Mouse (Mus musculus): ENCODE results near the gene Kdelc2. TPM values are rescaled to one million over a fixed set of nuclear protein-coding genes. Genes with fewer than 3 reads are reported as not detected.

Gene Kdelc2
- total and polyA plus RNA-seq, 2 experiments from 2014 or later: 5.5 to 8.1 TPM

GRCm38 (mm10) chr9:53381113-53381615 lies 2.7 kb upstream of the Kdelc2 start:
- H3K27ac ChIP-seq: no peak overlapping the region
- no peak for ATAC-seq

GRCm38 (mm10) chr9:53384873-53385272 lies 1.0 kb downstream of the Kdelc2 start:
- 9% methylated on average over 8 of the region's 8 CpGs for WGBS
- Histone ChIP-seq H3K9ac (replicated peaks; ENCODE audit: low read length) (peak overlapping the region; percentile 88), H3K4me2 (ENCODE audit: low read depth, low read length) (peak overlapping the region; percentile 97)

More at GRCm38 (mm10) chr9:53381113-53381615, 2.7 kb upstream of the Kdelc2 start:
- 0 out of 2 replicates have a peak, but pooled peaks have one; percentile 5 for TF ChIP-seq CTCF (IDR thresholded peaks at IDR 0.05; ENCODE audit: low read depth)
- no peaks in the 10 kb centered on the region for H3K36me3 ChIP-seq (ENCODE audit: insufficient read depth, low read length)
- H3K4me1 ChIP-seq (ENCODE audit: insufficient read depth, low read length): no peaks in the 10 kb centered on the region
- H3K27me3 ChIP-seq (ENCODE audit: insufficient read depth, low read length): no peaks in the 10 kb centered on the region
- 83% methylated on average over 5 of the region's 5 CpGs for WGBS
- no peak overlapping the region for H3K9ac ChIP-seq (replicated peaks; ENCODE audit: low read length)
- DNase-seq (ENCODE audit: low spot score): no peak
- H3K4me2 ChIP-seq (ENCODE audit: low read depth, low read length): no peak overlapping the region
- no peaks in the 10 kb centered on the region for H3K9me3 ChIP-seq (ENCODE audit: low read length)
- H3K4me3 ChIP-seq (ENCODE audit: low read length): no peak overlapping the region

GRCm38 (mm10) chr9:53387431-53387830 lies 3.6 kb downstream of the Kdelc2 start:
- H3K4me3 ChIP-seq (ENCODE audit: low read length): no peak overlapping the region
- no peak for DNase-seq (ENCODE audit: low spot score)
- WGBS: 68% methylated on average over 2 of the region's 2 CpGs

More at GRCm38 (mm10) chr9:53384873-53385272, 1.0 kb downstream of the Kdelc2 start:
- no peaks in the 10 kb centered on the region for H3K36me3 ChIP-seq (ENCODE audit: insufficient read depth, low read length)
- TF ChIP-seq CTCF (IDR thresholded peaks at IDR 0.05; ENCODE audit: low read depth): no peak
- H3K9me3 ChIP-seq (ENCODE audit: low read length): no peaks in the 10 kb centered on the region
- peak overlapping the region; percentile 94 for H3K27ac ChIP-seq
- peak overlapping the region; percentile 71 for H3K4me3 ChIP-seq (ENCODE audit: low read length)
- peak; percentile 58; the same call in 1 of the 2 replicates for ATAC-seq
- no peaks in the 10 kb centered on the region for H3K27me3 ChIP-seq (ENCODE audit: insufficient read depth, low read length)
- DNase-seq (ENCODE audit: low spot score): peak; percentile 53
- no peaks in the 10 kb centered on the region for H3K4me1 ChIP-seq (ENCODE audit: insufficient read depth, low read length)

GRCm38 (mm10) chr9:53389109-53389508 lies 5.3 kb downstream of the Kdelc2 start:
- TF ChIP-seq CTCF (IDR thresholded peaks at IDR 0.05; ENCODE audit: low read depth): no peak
- Histone ChIP-seq H3K4me3 (ENCODE audit: low read length) (no peak overlapping the region), H3K36me3 (ENCODE audit: insufficient read depth, low read length) (no peaks in the 10 kb centered on the region), H3K27me3 (ENCODE audit: insufficient read depth, low read length) (no peaks in the 10 kb centered on the region), H3K4me2 (ENCODE audit: low read depth, low read length) (no peak overlapping the region), H3K9ac (replicated peaks; ENCODE audit: low read length) (no peak overlapping the region), H3K27ac (no peak overlapping the region), H3K9me3 (ENCODE audit: low read length) (no peaks in the 10 kb centered on the region), H3K4me1 (ENCODE audit: insufficient read depth, low read length) (no peaks in the 10 kb centered on the region)
- WGBS: 69% methylated on average over 3 of the region's 3 CpGs
- DNase-seq (ENCODE audit: low spot score) (no peak), ATAC-seq (no peak)

More at GRCm38 (mm10) chr9:53387431-53387830, 3.6 kb downstream of the Kdelc2 start:
- Histone ChIP-seq H3K9ac (replicated peaks; ENCODE audit: low read length) (no peak overlapping the region), H3K27ac (no peak overlapping the region), H3K27me3 (ENCODE audit: insufficient read depth, low read length) (no peaks in the 10 kb centered on the region), H3K4me1 (ENCODE audit: insufficient read depth, low read length) (no peaks in the 10 kb centered on the region), H3K36me3 (ENCODE audit: insufficient read depth, low read length) (no peaks in the 10 kb centered on the region), H3K9me3 (ENCODE audit: low read length) (no peaks in the 10 kb centered on the region), H3K4me2 (ENCODE audit: low read depth, low read length) (no peak overlapping the region)
- no peak for TF ChIP-seq CTCF (IDR thresholded peaks at IDR 0.05; ENCODE audit: low read depth)
- ATAC-seq: no peak

- no peak overlapping the region for H3K4me3 ChIP-seq (ENCODE audit: low read length)
- DNase-seq (ENCODE audit: low spot score): no peak
- no peaks in the 10 kb centered on the region for H3K27me3 ChIP-seq (ENCODE audit: insufficient read depth, low read length)
- H3K9ac ChIP-seq (replicated peaks; ENCODE audit: low read length): no peak overlapping the region
- no peak overlapping the region for H3K4me2 ChIP-seq (ENCODE audit: low read depth, low read length)
- no peaks in the 10 kb centered on the region for H3K36me3 ChIP-seq (ENCODE audit: insufficient read depth, low read length)
- no peak for TF ChIP-seq CTCF (IDR thresholded peaks at IDR 0.05; ENCODE audit: low read depth)
- no peak for ATAC-seq
- H3K27ac ChIP-seq: no peak overlapping the region
- H3K4me1 ChIP-seq (ENCODE audit: insufficient read depth, low read length): no peaks in the 10 kb centered on the region
- 83% methylated on average over 7 of the region's 7 CpGs for WGBS
- no peaks in the 10 kb centered on the region for H3K9me3 ChIP-seq (ENCODE audit: low read length)
Measured at GRCm38 (mm10) chr9:53390136-53390535, 6.3 kb downstream of the Kdelc2 start.

GRCm38 (mm10) chr9:53397685-53398387 lies 14.0 kb downstream of the Kdelc2 start:
- no peaks in the 10 kb centered on the region for H3K36me3 ChIP-seq (ENCODE audit: insufficient read depth, low read length)
- H3K4me1 ChIP-seq (ENCODE audit: insufficient read depth, low read length): 0 out of 2 replicates have a peak, but pooled peaks cover 5% of the 10 kb centered on the region
- no peak for DNase-seq (ENCODE audit: low spot score)
- H3K27me3 ChIP-seq (ENCODE audit: insufficient read depth, low read length): no peaks in the 10 kb centered on the region
- H3K27ac ChIP-seq: no peak overlapping the region
- WGBS: 88% methylated on average over 13 of the region's 13 CpGs
- no peak for TF ChIP-seq CTCF (IDR thresholded peaks at IDR 0.05; ENCODE audit: low read depth)
- no peak for ATAC-seq
- H3K4me2 ChIP-seq (ENCODE audit: low read depth, low read length): no peak overlapping the region
- H3K4me3 ChIP-seq (ENCODE audit: low read length): no peak overlapping the region
- no peaks in the 10 kb centered on the region for H3K9me3 ChIP-seq (ENCODE audit: low read length)
- H3K9ac ChIP-seq (replicated peaks; ENCODE audit: low read length): no peak overlapping the region

GRCm38 (mm10) chr9:53398388-53398700 lies 14.5 kb downstream of the Kdelc2 start:
- no peaks in the 10 kb centered on the region for H3K9me3 ChIP-seq (ENCODE audit: low read length)
- peak; percentile 63 for TF ChIP-seq CTCF (IDR thresholded peaks at IDR 0.05; ENCODE audit: low read depth)
- WGBS: 9% methylated on average over 5 of the region's 5 CpGs
- 0 out of 2 replicates have a peak, but pooled peaks cover 5% of the 10 kb centered on the region for H3K4me1 ChIP-seq (ENCODE audit: insufficient read depth, low read length)
- ATAC-seq (no peak), DNase-seq (ENCODE audit: low spot score) (peak; percentile 64)
- no peaks in the 10 kb centered on the region for H3K27me3 ChIP-seq (ENCODE audit: insufficient read depth, low read length)
- H3K36me3 ChIP-seq (ENCODE audit: insufficient read depth, low read length): no peaks in the 10 kb centered on the region
- H3K27ac ChIP-seq: no peak overlapping the region
- H3K4me3 ChIP-seq (ENCODE audit: low read length): no peak overlapping the region
- H3K9ac ChIP-seq (replicated peaks; ENCODE audit: low read length): no peak overlapping the region
- H3K4me2 ChIP-seq (ENCODE audit: low read depth, low read length): no peak overlapping the region
